Mouse (Mus musculus) skeletal muscle tissue, adult 2 months (tissue): Measurements from ENCODE around the gene Dact2.
A peak's percentile ranks its signal among the peaks of the same experiment; 100 is the strongest.

Experiments
- DNase-seq: peaks from one replicate; pipeline ENCODE4 v3.0.0-alpha.2; 2012; ENCODE audit warnings: low read depth, low spot score

Gene Dact2

DNA sequence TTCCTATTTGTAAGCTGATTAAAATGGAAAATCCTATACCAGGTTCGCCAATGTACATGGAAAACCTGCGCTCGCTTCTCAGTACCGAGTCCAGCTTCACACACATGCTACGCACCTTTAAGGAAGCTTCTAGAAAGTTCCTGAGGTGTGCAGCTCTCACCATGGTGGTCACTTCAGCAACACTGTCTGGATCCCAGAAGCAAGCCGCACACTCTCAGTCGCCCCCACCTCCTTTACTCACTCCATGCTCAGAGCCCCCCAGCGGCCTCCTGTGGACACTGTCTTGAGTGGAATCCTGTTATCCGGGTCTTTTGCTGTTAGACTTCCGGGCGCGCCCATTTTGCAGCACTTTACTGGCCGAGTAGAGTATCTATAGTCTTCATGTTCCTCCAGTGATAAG lies at the start of gene Dact2:
Gene Dact2 (minus strand): TSS at position 244 of the 400 bp plus-strand sequence.
- DNase-seq = no peak

DNA sequence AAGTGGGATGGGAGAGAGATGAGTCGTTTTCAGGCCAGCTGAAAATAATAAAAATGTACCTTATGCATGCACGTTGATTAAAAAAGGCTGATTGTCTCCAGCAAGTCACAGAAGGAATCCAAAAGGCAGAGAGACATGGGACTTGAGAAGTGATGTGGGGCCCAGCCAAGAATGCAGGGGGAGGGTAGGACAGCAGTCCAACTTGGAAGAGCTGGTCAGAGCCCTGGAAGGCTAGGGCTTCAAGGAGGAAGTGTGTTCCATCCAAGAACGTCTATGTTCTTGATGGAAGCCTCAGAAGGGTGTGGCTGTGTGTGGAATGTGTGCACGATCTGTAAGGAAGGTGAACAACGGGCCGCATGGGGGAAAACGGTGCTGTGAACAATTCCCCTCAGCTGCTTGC lies 48.4 kb upstream of the Dact2 start:
- peak; percentile 74 for DNase-seq

DNA sequence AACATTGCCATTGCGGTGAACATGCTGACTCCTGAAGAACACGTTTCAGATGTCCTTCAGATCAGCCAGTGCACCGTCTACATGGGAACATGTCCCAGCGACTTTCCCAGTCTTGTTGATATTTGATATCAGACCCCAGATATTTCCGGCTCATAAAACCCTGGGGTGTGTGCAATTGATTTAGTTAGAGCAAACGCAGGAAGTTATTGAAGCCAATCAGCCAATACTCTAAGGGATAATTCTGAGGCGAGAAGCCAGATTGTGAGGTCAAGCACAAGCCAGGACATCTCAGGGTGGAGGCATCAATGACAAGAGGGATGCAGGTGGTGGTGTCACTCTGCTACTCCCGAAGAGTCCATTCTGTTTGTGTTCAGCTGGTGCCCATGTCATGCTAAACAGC lies 46.3 kb upstream of the Dact2 start:
- peak; percentile 38 for DNase-seq

DNA sequence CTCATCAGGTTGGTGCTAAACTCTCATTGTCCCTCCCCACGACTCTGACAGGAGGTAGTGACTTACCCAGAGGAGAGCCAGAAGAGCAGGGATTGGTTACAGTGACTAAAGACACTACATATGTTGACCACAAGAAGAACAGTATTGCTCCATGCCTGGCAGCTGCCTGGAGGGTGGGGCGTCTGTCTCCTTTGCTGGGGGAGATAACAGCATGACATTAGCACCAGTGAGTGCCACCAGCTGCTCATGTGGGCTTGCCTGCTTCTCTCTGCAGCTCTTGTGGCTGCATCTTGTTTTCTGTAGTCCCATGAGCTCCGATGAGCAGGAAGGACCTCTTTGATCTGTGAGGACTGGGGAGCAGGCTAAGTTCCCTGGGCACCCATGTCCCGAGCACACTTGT lies 45.5 kb upstream of the Dact2 start:
- DNase-seq = no peak

DNA sequence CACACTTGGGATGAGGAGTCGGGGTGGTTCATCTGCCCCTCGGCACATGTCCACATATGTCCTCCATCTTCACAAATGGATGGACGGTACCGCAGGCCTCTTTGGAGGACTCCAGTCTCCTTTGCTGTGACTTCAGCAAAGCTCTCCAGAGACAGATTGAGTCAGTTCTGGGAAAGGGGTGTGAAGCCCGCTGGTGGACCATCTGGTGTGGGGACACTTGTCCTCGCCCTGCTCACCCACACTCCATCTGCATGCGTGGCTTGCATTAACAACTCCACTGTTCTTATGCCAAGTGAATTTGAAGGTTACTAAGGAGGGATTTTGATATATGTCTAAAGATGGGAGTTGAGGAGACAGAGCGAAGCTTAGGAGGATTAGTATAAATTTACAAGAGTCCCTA lies 43.8 kb upstream of the Dact2 start:
- DNase-seq = no peak

DNA sequence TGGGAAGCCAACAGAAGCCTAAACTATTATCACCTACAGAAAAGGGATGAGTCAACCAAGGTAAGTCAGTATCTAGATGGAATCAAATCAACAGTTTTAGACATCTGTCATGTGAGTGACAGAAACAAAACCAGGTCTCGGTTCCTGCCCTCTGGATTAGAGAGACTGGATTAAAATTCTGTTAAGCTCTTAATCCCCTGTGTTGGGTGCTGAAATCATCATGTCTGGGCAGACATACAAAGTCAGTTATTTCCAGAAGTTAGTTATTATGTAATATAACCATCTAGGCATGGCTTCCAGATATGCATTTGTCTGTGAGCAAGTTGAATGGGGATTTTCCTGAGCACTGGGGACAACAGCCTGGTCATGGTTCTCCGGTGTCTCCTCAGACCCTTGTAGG lies 42.2 kb upstream of the Dact2 start:
- no peak for DNase-seq

DNA sequence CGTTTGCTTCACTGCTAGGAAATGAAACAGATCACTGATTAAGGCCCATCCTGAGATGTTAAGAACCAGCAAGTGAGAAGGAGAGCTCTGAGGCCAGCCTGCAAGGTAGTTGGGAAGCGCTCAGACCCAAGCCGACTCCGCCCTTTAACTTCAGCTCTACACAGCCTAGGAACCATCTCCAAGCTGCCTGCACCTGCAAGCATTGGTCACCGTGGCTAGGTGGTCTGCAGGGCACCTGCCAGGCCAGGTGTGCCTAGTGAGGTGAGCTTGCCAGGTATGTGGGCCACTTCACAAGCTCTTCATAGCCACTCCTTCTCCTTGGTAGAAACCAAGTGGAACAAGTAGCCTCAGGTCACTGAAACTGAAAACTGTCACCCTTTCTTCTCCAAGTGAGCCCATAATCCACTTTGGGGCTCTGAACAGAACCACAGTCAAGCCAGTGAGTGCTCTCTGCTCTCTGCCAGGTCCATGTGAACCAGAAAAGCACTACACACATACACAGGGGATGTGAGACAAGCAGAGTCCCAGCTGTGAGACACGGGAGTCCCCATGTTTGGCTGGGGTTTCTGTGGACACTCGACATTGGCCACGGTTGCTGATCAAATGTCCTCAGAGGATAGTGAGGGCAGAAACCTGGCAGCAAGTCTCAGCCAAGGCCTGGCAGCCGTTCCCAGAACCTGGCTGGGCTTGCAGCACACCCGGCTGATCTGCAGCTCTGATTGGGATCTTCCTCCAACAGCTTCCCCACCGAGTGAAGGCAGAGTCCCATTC lies 40.3 kb upstream of the Dact2 start:
- DNase-seq = peak; percentile 82

DNA sequence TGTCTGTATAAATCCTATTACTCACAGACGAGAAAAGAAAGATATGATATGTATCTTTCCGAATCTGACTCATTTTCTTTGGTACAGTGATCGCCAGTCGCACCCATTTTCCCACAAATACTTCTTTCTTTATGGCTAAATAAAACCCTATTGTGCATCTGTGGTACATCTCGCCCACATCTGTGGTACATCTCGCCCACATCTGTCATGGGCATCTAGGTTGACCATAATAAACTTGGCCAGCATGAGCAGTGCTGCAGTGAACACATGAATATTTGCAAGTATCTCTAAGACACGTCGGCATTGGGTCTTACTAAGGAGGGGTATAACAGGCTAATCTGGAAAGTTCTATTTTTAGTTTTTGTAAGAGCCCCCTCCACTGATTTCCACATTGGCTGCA lies 38.5 kb upstream of the Dact2 start:
- DNase-seq = no peak

DNA sequence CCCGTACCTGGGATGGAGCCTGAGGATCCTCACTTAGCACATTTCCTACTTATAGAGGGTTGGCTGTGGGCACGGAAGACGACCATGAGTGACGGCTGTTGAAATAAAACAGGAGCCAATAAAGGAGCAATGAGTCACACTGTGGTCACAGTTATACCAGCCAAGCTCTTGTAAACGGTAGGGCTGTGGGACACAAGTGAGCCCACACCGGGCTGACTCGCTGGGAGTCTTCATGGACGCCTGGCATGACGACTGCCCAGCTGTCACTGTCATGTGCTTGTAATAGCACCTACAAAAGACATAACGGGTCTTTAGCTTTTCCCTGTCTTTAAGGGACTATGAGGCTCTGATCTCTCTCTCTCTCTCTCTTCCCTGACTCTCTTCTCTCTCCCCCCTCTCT lies 35.9 kb upstream of the Dact2 start:
- no peak for DNase-seq

DNA sequence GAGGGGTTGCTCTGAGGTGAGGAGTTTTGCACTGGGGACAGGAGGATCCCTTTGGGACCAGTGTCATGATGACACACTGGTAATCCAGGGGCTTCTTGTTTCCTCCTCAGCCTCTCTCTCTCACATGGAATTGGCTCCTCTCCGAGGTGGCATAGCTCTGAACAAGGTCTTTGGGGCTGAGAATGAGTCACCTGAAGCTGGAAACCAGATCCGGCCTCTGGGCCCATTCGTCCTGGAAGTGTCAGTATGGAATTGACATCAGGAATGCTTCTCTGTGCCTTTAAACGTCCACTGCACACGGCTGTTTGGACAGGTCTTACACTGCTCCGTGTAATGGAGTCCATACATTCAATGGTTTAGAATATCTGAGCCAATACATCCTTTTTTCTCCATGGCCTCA lies 33.0 kb upstream of the Dact2 start:
- DNase-seq = no peak

DNA sequence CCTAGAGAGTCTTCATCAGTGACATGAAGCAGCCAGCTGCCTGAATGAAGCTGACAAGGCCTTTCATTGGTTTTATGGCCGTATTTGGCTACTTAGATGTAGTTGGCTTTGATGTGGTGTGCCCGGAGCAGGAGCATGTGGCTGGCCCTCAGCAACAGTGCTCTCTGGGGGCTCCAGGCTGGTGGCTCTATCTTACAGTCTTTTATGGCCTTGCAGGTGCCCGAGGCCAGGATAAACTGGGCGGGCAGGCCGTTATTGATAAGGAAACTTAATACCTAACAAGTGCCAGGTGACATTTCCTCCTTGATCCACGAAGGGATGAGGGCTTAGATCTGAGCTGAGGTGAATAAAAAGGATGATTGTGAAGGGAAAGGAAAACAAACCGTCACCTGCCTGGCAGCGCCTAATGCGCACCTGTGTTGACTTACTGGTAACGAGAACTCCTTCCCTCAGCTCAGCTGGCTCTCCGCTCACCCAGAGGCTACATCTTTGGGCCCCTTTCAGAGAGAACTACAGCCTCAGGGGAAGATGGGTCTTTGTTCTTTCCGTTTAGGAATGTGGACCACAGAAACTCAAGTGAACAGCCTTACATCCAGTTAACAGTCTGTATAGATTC lies 30.8 kb upstream of the Dact2 start:
- no peak for DNase-seq

DNA sequence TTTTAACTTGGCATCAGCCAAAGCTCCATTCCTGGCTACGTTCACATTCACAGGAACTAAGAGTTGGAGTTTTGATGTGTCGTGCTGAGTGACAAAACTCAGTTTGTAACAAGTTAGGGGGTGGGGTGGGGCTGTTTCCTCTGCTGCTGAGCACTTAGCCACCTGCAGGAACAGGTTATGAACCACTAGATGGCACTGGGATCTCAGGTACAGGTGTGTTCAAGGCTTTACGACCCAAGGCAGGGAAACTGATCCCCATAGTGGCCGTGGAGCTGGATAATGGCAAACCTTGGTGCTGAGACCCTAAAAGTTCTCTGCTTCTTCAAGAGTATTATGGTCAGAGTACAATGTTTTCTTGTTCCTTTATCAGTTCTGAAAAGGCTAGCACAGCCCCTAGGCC lies 29.6 kb upstream of the Dact2 start:
- no peak for DNase-seq

DNA sequence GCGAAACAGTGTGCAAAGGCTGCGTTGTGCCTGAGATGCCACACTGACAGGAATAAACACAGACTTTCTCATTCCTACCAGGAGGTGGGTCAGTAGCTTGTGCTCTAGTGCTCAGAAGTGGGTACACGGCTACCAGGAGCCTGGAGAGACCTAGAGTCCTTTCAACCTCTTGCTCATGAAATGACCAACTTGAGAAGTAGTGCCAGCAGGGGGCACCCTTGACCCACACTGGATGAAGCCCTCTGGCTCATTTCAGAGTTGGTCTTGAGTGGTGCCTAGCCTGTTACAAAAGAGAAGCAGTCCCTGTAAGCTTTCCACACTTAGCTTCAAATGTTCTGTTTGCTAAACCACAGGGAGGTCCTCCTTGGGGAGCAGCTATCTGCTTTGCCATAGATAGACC lies 28.5 kb upstream of the Dact2 start:
- DNase-seq = peak; percentile 77

DNA sequence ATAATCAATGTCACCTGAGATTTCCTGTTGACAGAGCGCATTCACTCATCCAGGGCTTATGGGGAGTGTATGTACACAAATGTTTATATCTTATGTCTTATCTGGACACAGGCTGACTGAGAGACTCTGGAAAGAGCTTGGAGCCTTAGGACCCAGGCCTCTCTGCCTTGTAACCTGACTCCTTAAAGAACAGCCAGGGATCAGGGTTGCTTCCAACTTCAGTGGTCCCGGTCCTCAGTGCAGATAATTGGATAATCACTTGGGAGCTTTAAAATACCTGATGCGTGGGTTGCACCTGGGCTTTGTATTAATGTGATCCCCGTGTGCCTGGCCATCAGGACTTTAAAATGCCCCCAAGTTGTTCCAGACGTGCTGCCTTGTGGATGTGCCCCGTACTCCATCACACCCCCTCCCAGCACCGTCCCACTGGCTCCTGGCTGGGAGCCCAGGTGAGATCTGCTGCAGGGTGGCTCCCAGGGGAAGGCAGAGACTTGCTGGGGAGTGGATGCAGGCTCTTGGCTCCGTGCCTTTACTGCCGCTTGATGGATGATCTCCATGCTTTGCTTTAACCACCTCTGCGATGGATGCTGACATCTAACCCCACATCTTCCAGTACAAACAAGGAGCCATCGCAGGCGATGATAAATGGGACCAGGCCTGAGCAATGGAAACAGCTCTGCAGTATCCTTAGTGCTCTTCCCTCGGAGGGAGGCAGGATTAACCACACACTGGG lies 26.8 kb upstream of the Dact2 start:
- no peak for DNase-seq

DNA sequence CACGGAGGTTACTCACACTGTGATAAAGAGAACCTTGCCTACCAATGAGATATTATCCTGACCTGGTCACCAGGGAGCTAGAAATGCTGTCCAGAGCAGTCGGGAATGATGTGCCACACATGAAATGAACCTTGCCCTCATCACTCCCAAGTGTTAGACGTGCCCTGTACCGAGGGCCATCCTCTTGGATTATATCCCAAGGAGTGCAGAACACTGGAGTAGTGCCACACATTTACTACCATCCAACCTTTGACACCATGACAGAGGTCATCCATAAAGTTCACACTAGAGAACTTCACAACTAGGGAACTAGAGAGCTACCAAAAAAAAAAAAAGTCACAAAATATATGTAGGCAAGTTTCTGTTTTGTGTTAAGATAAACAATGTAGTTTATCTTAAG lies 24.3 kb upstream of the Dact2 start:
- no peak for DNase-seq

DNA sequence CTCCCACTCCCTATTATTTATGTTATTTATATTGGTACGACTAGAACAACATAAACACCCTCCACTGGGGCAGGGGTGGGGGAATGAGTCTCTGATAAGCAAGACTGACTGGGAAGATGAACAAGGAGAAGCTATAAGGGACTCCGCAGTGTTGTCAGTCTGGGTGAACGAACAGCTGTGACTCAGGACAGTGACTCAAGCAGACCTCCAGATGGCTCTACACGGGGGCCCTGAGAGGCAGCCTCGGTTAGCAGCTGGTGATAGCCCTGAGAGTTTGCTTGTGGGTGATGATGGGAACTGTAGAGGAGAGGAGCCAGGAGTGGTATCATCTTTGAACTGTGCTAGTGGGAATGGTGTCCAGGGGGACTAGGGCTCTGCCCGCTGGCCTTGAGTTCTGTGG lies 23.5 kb upstream of the Dact2 start:
- DNase-seq = no peak

DNA sequence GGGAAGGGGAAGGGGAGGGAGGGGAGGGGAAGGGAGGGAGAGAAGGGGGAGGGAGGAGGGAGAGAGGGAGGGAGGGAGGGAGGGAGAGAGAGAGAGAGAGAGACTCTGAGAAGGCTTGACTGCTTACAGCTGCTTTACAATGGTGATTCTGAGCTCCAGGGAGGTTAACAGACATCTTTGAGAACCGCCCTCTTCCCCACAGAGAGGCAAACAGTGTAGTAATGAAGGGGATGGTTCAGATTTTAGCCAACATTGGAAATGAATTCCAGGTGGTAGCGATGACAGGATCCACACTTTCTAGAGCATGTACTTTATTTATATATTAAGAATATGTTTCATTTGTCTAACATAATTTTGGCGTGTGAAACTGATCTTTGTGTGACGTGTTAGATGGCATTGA lies 22.7 kb upstream of the Dact2 start:
- no peak for DNase-seq

DNA sequence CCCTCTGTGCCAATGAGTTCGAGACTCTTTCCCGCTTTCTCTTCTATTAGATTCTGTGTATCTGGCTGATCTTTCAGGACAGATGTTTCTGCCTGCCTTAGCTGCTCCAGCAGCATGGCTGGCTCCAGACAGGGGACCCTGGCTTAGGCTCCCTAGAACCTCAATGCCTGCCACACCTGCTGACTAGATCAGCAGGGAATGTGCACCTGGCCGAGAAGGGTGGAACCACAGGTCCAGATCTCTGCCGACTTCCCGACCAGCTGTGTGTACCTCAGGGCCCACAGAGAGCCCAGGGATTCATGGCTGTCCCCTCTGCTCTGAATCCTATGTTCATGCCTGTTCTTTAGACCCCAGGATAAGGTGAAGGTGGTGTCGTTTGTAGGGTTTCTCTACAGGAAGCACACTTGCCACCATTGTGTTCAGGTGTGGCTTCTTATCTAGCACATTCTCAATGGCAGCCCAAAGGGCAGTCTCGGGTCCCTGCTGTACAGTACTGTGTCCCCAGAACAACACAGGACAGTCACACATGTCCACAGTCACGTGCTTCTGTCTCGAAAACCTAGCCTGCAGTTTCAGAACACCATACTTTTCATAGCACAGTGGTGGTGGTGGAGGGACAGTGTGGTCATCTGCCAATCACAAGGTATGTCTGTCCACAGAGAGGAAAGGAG lies 22.0 kb upstream of the Dact2 start:
- no peak for DNase-seq

DNA sequence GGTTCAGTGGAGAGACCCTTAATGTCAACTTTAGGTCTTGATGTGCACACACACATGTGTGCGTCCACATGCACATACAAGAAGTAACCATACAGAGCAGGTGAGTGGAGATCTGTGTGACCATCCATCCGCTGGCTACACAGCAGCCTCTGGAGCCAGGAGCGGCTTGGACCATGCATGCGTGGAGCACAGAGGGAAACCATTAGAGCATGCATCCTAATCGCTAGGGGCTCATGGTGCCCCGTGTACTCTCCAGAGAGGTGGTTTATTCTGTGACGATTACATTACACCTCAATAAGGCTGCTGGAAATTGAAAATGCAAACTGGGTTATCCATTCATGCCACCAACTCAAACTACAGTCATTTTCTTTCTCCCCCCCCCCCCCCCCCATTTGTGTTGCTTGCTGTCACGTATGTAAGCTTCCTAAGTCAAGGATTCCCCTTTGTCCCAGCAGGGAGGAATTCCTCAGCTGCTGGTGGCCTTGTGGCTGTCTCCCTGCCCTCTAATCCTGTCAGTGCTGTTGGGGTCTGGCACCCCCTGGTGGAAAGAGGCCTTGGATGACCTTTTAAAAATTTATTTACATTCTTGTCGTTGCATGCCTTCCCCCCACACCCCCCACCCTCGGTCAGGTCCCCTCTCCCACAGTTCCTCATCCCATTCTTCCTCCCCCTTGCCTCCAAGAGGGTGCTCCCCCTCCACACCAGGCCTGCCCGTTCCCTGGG lies 17.9 kb upstream of the Dact2 start:
- DNase-seq = no peak

DNA sequence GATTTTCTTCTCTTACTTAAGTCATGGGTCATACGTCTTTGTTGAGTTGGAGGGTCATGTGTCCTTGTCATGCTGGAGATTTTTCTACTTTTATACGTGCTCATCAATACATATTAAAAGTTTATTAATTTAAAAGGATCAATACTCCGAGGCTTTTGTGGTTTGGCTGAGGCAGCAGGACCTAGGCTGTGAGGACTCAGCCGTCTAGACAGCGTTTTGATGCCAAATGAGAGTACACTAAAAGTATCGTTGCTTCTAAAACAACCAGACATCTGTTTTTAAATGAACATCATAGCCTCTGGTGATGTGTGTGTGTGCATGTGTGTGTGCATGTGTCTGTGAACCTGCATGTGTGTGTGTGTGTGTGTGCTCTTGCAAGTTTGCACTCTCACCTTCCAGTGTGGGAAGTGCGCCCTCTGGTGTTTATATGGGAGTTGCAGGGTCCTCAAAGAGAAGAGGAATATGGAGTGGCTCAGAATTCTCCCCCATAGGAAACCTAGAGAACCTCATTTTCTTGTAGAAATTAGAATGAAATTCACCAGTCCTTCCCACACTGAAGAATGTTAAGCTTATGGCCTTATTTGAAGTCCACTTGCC lies 16.6 kb upstream of the Dact2 start:
- no peak for DNase-seq

DNA sequence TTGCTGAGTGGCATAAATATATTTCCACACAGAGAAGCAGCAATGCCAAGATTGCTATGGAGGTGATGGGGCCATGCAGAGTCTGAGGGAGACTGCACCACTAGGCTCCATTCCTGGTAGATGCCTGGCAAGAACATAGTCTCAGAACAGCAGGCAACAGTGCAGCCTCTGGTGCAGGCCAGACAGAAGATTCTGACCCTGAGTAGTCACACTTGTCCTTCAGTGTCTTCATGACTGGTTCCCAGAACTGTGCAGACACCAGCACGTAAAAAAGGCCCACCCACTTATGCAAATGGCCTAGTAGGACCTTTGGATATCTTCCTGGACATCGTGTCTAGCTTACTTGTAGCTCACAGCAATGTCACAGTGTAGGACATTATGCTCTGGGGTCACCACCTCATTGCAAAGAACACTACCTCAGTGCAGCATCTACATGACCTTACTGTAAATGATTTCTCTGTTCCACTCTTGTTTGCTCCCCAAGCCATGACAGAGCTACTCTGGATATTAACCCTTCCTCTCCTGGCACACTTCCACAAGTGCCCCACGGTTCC lies 9.9 kb upstream of the Dact2 start:
- no peak for DNase-seq
